Mouse (Mus musculus) megakaryocyte, embryonic 14.5 days (primary cell): ENCODE measurements around the gene Trp53i11.

Source experiments
- FLI1 ChIP-seq: IDR thresholded peaks from 2 replicates; pipeline ENCODE4 v1.6.1; 2012; ENCODE audit warnings: low read length, inconsistent platforms, mixed read lengths
- GATA1 ChIP-seq: IDR thresholded peaks from 3 replicates; pipeline ENCODE4 v1.6.1; 2012; ENCODE audit warnings: mixed read lengths, low read length, inconsistent platforms, borderline replicate concordance

DNA sequence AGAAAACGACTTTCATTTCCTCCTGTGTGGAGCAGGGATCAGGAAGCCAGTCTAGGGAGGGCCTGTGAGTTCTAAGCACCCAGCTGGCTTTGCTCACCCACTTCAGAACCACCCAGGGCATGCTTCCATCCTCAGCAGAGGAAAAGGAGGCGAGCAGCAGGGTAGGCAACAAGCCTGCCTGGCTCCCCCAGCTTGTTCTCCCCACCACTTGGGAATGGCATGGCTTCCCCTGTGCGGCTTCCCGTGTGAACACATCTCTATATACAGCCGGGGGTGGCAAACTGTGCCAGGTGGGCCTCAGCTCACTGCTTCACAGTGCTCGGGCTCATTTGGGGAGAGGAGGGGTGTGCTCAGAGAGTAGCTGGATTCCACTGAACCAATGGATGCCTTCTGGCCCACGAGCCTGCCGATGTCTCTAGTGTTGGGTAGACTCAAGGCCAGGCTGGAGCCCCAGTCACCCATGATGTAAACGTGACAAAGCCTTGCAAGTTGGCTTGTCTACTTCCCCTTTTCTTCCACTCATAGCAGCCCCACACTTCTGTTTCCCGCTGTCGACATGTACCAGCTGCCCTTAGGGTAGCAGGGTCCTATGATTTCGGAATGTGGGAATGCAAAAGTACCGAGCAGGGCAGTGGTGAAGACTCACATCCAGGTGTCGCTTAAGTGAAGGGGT is 20.5 kb upstream of the Trp53i11 start:
- TF ChIP-seq FLI1 (no peak), GATA1 (no peak)
